Mouse (Mus musculus): Measurements from ENCODE around the gene Dnah5.

DNA sequence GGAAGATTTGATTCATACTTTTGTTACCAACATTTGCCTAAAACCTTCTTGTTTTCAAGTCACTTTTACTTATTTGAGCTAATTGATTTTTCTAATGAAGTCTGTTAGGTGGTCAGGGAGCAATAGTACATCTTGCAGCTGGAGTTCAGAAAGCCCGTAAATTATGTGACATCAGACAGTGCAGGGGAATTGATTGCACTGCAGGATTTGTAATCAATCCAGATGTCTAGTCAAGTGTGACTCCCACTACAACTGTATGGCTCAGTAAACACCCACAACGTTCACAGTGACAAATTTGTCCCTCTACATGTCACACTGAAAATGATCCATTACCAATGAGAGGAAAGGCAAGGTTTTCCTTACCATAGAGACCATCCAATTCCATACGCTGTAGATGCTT lies 177.4 kb downstream of the Dnah5 start:
- TF ChIP-seq CTCF (IDR thresholded peaks at IDR 0.05; ENCODE audit: borderline replicate concordance, insufficient read depth, low read length) (no peak), POLR2A (IDR thresholded peaks at IDR 0.05; ENCODE audit: low read depth, low read length) (no peak)

All from embryonic fibroblast, embryonic 13.5 days (primary cell).